Mouse (Mus musculus): ENCODE results near the gene Dhrs1.

- no peak for TF ChIP-seq FLI1 (IDR thresholded peaks at IDR 0.05; ENCODE audit: low read length)
- no peak for TF ChIP-seq GATA1 (IDR thresholded peaks at IDR 0.05; ENCODE audit: borderline replicate concordance, low read length)
Measured at GRCm38 (mm10) chr14:55722438-55722945, 23.0 kb downstream of the Dhrs1 start.

Data from megakaryocyte, embryonic 14.5 days (primary cell).